Mouse (Mus musculus) liver, embryonic 14 days (tissue): ENCODE results near the gene Gbp7. TPM values are rescaled to one million over a fixed set of nuclear protein-coding genes. Genes with fewer than 3 reads are reported as not detected.

Source experiments
- polyA plus RNA-seq: library from polyadenylated mRNA; depleted of rRNA; stranded (reverse); fragments of >200 nt; gene quantifications from 2 replicates; pipeline ENCODE4 v1.2.3, GENCODE M21; 2012; rRNA removed

Gbp7 gene
- 1.0 and 1.4 TPM in 2 replicates for polyA plus RNA-seq

DNA sequence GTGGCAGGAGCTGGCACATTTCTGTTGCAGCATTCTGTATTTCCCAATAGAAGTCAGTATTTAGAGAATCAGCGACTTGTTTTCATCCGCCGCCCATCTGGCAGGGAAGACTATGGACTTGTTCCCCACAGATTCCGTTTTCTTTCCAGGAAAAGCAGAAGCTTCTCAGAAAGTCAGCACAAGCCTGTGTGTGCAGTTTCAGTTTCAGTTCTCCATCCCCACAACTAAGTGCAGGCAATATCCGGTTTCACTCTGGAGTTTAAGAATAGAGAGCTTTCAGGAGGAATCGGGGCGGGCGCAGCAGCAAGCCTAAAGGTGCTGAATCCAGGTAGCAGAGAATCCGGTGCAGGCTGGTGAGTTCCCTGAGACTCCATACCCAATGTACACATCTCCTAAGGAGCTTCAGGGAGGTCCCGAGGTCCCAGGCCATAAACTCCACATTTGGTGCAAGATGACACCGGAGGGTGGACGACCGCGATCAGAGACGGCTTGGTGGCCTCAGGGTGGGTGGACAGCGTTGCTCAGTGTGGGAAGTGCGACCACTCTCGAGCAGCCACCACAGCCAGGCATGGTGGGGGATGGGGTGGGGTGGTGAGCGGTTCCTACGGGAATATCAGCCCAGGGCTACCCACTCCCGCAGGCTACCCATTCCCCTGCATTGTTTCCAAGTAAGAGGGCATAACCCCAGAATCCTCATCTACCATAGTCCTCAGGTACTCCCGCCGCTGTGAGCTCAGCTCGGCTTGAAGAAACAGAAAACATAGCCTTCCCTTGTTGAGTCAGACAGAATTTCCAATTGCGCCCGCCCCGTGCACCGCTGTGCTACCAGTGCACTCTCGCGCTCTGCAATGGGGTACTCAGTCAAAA, at the start of gene Gbp7:
Gene Gbp7 (plus strand): TSS at position 256 of the 867 bp plus-strand sequence.

GRCm38 (mm10) chr3:142493536-142494061, 36.5 kb upstream of the Gbp7 start, which contains the start of gene Gbp5:
Gbp5 (plus strand) TSS chr3:142493978.

DNA sequence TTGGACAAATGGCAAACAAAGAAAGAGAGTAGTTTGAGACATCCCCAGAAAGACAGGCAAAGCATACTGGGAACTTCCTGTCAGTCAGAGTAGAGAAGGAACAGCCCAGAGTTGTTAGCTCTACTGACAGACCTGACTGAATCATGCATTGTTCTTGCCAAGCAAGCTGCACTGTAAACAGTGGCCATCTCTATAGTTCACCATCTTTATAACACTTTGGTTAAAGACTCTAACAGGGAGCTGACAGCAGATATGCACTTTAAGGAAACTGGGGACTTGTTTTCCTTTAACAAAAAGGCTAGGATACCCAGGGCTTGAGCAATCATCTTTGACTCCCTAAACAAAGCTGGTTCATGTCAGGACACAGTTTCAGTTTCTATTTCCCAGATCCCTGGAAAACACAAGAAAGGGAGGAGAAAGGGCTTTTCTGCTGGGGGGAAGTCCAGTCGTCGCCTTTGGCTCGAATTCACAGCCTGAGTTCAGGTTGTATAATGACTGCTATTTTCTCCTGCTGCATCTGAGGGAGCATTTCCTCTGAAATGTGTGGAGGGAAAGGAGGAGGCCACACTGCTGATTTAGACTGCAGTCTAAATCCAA, 29.6 kb downstream of the Gbp7 start, which contains the start of gene Gbp3:
Gene Gbp3 (plus strand): TSS at position 395 of the 597 bp plus-strand sequence.

DNA sequence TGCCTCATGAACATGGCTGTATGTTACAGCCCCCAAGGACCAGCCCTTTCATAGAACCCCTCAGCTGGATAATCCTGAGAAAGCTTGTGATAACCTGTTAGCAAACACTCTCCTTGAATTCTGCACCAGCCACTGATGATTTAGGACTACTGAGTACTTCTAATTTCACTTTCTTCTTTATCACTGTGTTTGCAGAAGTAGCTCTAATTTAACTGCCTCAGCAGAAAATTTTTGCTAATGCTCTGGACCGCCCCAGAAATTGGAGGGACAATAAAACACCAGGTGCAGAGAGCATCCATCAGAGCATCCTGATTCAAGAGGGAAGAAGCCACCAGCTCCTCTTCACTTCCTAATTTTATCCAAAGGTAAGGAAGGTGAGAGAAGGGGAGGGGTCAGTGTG, 64.4 kb downstream of the Gbp7 start, which contains the start of gene Gbp2b:
Gene Gbp2b (plus strand): TSS at position 301 of the 400 bp plus-strand sequence.

Other genes starting within 250 kb of the Gbp7 start
- gene Pdlim5, start 134.6 kb upstream of the Gbp7 start, polyA plus RNA-seq, result 7.6 and 8.5 TPM in 2 replicates
- gene Gbp5, start 36.4 kb upstream of the Gbp7 start, polyA plus RNA-seq, result 0.22 and 0.26 TPM in 2 replicates
- 1.3 and 1.9 TPM in 2 replicates for gene Gbp3, start 29.7 kb downstream of the Gbp7 start, polyA plus RNA-seq
- gene Gbp2b, start 64.5 kb downstream of the Gbp7 start, polyA plus RNA-seq, result 0.01 and 0.02 TPM in 2 replicates
- gene Gbp2, start 90.3 kb downstream of the Gbp7 start, polyA plus RNA-seq, result 1.4 and 1.5 TPM in 2 replicates
- gene Kyat3, start 170.7 kb downstream of the Gbp7 start, polyA plus RNA-seq, result 5.4 and 6.6 TPM in 2 replicates
- 28.5 and 32.6 TPM in 2 replicates for gene Gtf2b, start 234.7 kb downstream of the Gbp7 start, polyA plus RNA-seq